Mouse (Mus musculus): ENCODE measurements around the gene Rhag. TPM values are rescaled to one million over a fixed set of nuclear protein-coding genes. Genes with fewer than 3 reads are reported as not detected.

The Rhag gene
- 0.30 TPM in 2 replicates for polyA plus RNA-seq (2015; fragmentation: Nextera tagmentation; extraction: Ambion mirVana)

DNA sequence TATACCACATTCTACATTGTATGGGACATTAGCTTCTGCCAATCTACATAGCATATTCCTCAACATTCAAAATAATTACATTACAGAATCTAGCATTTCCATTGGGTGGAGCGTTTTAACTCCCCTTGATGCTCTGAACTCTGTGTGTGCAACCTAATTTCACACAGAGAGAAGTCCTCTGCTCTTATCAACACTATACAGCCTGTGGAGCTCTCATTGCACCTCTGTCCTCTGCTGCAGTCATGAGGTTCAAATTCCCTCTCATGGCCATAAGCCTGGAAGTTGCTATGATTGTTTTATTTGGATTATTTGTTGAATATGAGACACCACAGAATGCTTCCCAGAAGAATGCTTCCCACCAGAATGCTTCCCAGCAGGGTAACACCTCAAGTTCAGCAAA lies at the start of gene Rhag:
TSS of gene Rhag (plus strand) at position 193 of the 400 bp plus-strand sequence.
- Histone ChIP-seq H3K27me3 (no peaks in the 10 kb centered on the region), H3K27ac (no peak within 1 kb of the TSS), H3K4me2 (replicated peaks) (no peak within 1 kb of the TSS), H3K4me3 (replicated peaks) (no peak within 1 kb of the TSS), H3K9me3 (no peaks in the 10 kb centered on the region), H3K36me3 (no peaks in the 10 kb centered on the region), H3K9ac (replicated peaks) (no peak within 1 kb of the TSS), H3K4me1 (replicated peaks) (no peaks in the 10 kb centered on the region)
- WGBS: 69% methylated on average over 1 of the region's 1 CpGs
- ATAC-seq: no peak

DNA sequence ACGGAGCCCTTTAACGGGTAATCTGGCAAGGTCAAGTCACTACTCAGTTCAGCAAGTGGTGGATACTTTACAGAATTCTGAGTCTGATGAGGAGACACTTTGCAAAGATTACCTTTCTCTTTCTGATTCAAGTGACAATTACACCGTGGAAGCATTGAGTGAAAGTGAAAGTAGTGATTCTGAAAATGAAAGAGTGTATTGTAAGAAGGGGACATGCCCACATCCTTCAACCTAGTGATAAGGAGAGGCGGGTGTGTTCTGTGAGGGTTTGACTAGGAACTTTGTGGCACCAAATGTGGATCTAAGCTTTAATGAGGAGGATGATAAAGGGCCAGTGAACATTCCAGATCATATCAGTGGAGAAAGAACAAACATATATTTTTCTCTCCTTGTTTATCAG lies 47.3 kb upstream of the Rhag start:
- no peak overlapping the region for H3K27ac ChIP-seq
- H3K36me3 ChIP-seq: no peaks in the 10 kb centered on the region
- H3K4me3 ChIP-seq (replicated peaks): no peak overlapping the region
- ATAC-seq: no peak
- H3K4me2 ChIP-seq (replicated peaks): no peak overlapping the region
- no peak overlapping the region for H3K9ac ChIP-seq (replicated peaks)
- H3K4me1 ChIP-seq (replicated peaks): no peaks in the 10 kb centered on the region
- no peaks in the 10 kb centered on the region for H3K9me3 ChIP-seq
- H3K27me3 ChIP-seq: no peaks in the 10 kb centered on the region
- 84% methylated on average over 4 of the region's 4 CpGs for WGBS

DNA sequence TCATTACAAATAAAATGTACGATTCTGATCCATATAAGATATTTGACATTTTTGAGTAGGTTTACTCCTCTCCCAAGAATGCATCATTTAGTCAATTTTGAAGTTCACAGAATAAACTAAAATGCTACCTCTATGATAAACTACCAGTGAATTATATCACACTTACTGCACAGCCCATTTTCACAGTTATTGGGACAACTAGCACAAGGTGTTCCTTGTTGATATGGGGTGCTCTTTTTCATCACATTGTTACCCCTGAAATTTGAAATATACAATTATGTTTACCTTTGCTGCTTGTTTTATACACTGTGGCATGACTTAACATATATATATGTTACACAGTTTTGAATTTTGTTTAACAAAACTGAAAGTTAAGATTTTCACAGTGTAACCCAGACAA lies 43.8 kb upstream of the Rhag start:
- no peak overlapping the region for H3K4me3 ChIP-seq (replicated peaks)
- no peak for ATAC-seq
- H3K27me3 ChIP-seq: no peaks in the 10 kb centered on the region
- no peaks in the 10 kb centered on the region for H3K9me3 ChIP-seq
- H3K9ac ChIP-seq (replicated peaks): no peak overlapping the region
- H3K36me3 ChIP-seq: no peaks in the 10 kb centered on the region
- no peaks in the 10 kb centered on the region for H3K4me1 ChIP-seq (replicated peaks)
- 74% methylated on average over 1 of the region's 1 CpGs for WGBS
- H3K4me2 ChIP-seq (replicated peaks): no peak overlapping the region
- H3K27ac ChIP-seq: no peak overlapping the region

DNA sequence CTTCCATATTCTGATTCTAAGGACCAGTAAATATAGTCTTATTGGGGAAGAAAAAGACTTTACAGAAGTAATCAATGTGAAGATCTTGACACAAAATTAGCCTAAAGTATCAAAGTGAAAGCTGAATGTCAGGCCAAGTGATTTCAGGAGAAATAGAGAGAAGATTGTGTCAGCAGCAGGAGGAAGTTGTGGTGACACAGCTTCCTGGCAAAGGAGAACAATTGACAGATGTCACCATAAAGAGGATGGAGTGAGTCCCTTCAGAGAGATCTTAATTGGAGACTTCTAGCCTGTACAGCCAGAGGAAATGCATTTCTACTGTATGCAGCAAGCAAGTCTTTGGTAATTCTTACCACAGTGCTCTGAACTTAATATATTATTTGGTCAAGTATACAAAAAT lies 21.0 kb upstream of the Rhag start:
- Histone ChIP-seq H3K36me3 (no peaks in the 10 kb centered on the region), H3K9me3 (no peaks in the 10 kb centered on the region), H3K27me3 (no peaks in the 10 kb centered on the region), H3K4me2 (replicated peaks) (no peak overlapping the region), H3K9ac (replicated peaks) (no peak overlapping the region), H3K4me1 (replicated peaks) (no peaks in the 10 kb centered on the region), H3K27ac (no peak overlapping the region), H3K4me3 (replicated peaks) (no peak overlapping the region)
- ATAC-seq: no peak

DNA sequence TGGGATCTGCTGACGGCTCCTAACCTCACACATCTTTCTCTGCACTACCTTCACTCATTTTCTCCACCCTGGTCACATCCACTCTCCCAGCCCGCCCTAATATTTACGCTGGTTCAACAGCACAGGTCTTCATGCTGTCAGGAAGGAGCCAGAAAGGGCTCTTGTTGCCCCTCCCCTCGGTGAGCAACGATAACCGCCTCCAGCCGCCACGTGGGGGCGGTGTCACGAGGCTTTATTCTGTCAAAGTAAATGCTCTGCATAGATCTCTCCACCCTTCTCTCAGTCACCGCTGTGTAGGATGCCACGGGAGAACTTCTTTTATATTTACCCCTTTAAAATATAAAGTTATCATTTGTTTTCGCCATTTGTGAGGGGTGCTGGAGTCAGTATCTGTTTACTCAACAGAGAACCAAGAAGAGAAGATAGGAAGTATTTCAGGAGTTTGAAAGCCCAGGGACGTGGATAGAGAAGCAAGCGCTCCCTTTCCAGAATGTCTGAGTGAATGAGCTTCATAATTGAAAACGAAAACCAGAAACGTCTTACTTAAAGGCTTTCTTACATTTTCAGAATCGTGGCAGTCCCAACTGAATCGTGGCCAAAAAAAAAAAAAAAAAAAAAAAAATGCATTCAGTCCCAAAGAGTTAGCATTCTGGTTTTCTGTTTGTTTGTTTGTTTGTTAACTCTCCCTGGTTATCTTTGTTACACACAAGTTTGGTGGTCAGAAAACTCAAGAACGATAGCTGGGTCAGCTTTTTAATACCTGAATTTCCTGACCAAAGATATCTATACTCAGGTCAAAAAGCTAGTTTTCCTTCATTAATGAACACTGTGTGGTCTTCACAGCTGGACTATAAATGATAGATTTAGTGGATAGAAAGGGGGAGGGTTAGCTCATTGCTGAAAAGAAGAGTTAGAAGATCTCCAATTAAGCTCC lies 16.7 kb upstream of the Rhag start:
- Histone ChIP-seq H3K36me3 (no peaks in the 10 kb centered on the region), H3K4me1 (replicated peaks) (no peaks in the 10 kb centered on the region), H3K9ac (replicated peaks) (no peak overlapping the region), H3K4me3 (replicated peaks) (no peak overlapping the region), H3K4me2 (replicated peaks) (no peak overlapping the region), H3K9me3 (no peaks in the 10 kb centered on the region), H3K27ac (no peak overlapping the region), H3K27me3 (no peaks in the 10 kb centered on the region)
- ATAC-seq: no peak
- WGBS: 64% methylated on average over 20 of the region's 20 CpGs

DNA sequence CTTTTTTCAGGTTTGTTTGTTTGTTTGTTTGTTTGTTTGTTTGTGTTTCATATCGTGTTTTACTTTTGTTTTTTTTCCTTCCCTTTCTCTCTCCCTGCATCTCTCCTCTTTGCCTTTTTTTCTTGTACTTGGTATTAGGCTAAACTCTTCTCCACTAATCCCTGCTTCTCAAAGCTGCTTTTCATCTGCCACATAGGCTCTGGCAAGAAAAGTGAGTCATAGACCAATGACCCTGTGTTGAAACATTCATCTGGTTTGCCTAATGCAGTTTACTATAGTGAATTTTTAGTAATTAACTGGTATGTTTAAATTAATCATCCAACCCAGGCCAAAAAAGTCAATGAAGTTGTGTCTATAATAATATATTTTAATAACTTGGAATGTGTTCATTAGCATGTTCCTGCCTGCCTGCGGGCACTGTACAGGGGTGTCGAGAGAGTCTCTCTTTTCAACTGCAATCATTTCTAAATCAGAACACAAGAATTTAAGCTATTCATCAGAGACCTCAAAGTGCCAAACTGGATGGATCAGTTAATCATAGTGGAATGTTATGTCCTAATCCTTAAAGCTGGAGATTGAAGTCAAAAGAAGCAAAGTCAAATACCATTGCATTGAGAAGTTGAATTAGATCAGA lies 8.1 kb upstream of the Rhag start:
- no peak for ATAC-seq
- Histone ChIP-seq H3K4me2 (replicated peaks) (no peak overlapping the region), H3K4me3 (replicated peaks) (no peak overlapping the region), H3K27ac (no peak overlapping the region), H3K36me3 (no peaks in the 10 kb centered on the region), H3K9me3 (no peaks in the 10 kb centered on the region), H3K9ac (replicated peaks) (no peak overlapping the region), H3K4me1 (replicated peaks) (no peaks in the 10 kb centered on the region), H3K27me3 (no peaks in the 10 kb centered on the region)
- 88% methylated on average over 3 of the region's 3 CpGs for WGBS

DNA sequence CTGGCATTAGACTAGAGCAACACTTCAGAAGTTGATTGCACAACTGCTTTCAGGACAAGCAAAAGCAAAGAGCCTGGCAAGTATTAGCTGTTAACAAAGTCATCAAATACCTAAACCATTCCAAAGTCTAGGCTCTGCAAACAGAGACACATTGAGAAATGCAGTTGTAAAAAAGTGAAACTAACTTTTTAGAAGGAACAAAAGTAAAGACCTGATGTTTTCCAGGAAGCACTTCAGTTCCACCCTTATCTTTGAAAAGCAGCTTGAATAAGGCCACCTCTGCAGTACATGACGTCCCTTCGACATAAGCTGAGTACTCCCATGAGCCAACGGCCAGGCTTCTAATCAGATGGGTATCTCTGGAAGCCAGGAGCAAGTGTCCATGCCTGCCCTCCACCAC lies 4.4 kb upstream of the Rhag start:
- no peak for ATAC-seq
- WGBS: 83% methylated on average over 3 of the region's 3 CpGs

DNA sequence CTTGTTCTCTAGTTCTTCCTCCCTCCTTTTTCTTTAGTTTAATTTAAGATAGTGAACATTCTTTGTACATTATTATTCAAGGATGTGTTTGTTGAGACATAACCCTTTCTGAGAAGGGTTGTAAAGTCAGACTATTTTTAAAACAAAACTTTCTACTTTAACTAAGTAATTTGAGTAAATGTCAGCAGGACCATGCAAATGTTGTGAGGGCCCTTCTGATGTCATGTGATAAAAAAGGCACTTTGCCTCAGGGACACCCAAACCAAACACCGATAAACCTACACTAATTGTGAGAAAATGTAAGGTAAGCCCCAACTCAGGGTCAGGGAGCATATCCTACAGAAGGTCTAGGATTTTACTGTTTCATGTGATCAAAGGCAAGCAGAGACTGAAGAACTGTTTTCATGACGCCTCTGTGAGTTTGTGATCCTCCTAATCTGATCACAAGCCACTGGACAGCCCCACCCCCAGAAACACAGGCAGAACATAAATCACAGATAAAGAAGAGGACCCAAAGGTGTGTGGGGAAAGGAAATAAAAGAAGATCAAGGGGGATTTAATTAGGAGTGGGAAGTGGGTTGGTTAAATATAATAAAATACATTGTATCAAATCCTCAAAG lies 3.9 kb upstream of the Rhag start, which contains the start of gene Crisp2:
TSS of gene Crisp2 (minus strand) at position 51 of the 620 bp plus-strand sequence.
- Histone ChIP-seq H3K27ac (no peak within 1 kb of the TSS), H3K9ac (replicated peaks) (no peak within 1 kb of the TSS), H3K4me3 (replicated peaks) (no peak within 1 kb of the TSS), H3K4me2 (replicated peaks) (no peak within 1 kb of the TSS), H3K4me1 (replicated peaks) (no peaks in the 10 kb centered on the region), H3K9me3 (no peaks in the 10 kb centered on the region), H3K36me3 (no peaks in the 10 kb centered on the region), H3K27me3 (no peaks in the 10 kb centered on the region)
- no peak for ATAC-seq
- 49% methylated on average over 2 of the region's 2 CpGs for WGBS

More for the DNA sequence above, 4.4 kb upstream of the Rhag start:
- Histone ChIP-seq H3K9ac (replicated peaks) (no peak overlapping the region), H3K27ac (no peak overlapping the region), H3K4me1 (replicated peaks) (no peaks in the 10 kb centered on the region), H3K9me3 (no peaks in the 10 kb centered on the region), H3K4me2 (replicated peaks) (no peak overlapping the region), H3K4me3 (replicated peaks) (no peak overlapping the region), H3K27me3 (no peaks in the 10 kb centered on the region), H3K36me3 (no peaks in the 10 kb centered on the region)

DNA sequence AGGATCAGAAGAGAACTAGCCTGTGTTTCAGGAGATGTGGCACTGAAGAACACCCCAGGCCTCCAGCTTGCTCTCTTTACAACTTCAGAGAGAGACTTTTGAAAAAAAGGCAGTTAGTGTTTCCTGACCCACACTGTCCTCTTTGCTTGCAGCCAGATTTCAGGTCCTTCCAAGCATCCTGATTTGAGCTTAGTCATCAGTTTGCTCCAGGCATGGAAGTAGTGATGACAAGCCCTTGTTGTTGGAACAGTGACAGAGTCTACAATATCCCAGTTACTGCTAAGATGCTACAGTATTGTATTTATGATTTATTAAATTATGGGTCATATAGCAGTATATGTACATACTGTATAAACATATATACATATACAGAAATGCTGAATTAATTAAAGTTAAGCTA lies 2.9 kb upstream of the Rhag start:
- no peaks in the 10 kb centered on the region for H3K27me3 ChIP-seq
- H3K9ac ChIP-seq (replicated peaks): no peak overlapping the region
- H3K4me1 ChIP-seq (replicated peaks): no peaks in the 10 kb centered on the region
- no peak overlapping the region for H3K4me2 ChIP-seq (replicated peaks)
- H3K36me3 ChIP-seq: no peaks in the 10 kb centered on the region
- H3K9me3 ChIP-seq: no peaks in the 10 kb centered on the region
- no peak overlapping the region for H3K4me3 ChIP-seq (replicated peaks)
- no peak for ATAC-seq
- no peak overlapping the region for H3K27ac ChIP-seq

DNA sequence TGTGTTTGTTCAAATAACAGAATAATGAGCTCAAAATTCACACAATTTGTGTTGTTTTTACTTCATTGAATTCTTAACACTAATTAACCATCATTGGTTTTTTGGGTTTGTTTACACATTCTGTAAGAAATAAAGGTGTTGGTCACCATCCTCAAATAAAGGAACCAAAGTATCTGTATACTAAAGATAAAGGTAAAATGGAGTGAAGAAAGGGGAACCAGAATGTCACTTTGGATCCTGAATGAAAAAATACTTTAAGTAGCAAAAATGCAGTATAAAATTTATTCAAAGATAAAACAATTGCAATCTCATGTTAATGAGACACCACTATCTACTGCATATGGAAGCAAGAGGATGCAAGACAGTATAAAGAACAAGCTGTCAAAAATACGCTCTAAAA lies 634 bp downstream of the Rhag start:
- Histone ChIP-seq H3K4me2 (replicated peaks) (no peak overlapping the region), H3K9ac (replicated peaks) (no peak overlapping the region), H3K4me1 (replicated peaks) (no peaks in the 10 kb centered on the region), H3K4me3 (replicated peaks) (no peak overlapping the region), H3K36me3 (no peaks in the 10 kb centered on the region), H3K27me3 (no peaks in the 10 kb centered on the region), H3K27ac (no peak overlapping the region), H3K9me3 (no peaks in the 10 kb centered on the region)
- no peak for ATAC-seq
- 93% methylated on average over 1 of the region's 1 CpGs for WGBS

DNA sequence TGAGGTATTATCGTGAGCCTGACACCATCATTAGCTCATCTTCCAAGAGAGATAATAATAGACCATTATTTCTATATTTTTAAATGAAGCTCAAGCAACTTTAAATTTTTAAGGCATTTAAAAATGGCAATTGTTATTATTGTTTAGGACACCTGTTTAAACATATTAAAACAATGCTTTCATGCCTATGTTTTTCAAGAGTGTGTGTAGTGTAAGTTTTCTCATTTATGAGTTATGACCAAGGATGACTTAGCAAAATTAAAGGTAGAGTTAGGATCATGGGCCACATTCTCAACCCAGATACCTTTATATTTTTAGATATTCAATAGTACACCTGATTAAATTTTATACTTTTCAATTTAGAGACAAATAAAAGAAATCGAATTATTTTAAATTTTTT lies 1.3 kb downstream of the Rhag start:
- no peaks in the 10 kb centered on the region for H3K36me3 ChIP-seq
- no peak overlapping the region for H3K9ac ChIP-seq (replicated peaks)
- H3K27ac ChIP-seq: no peak overlapping the region
- H3K4me3 ChIP-seq (replicated peaks): no peak overlapping the region
- no peak overlapping the region for H3K4me2 ChIP-seq (replicated peaks)
- no peak for ATAC-seq
- no peaks in the 10 kb centered on the region for H3K4me1 ChIP-seq (replicated peaks)
- H3K9me3 ChIP-seq: no peaks in the 10 kb centered on the region
- WGBS: 77% methylated on average over 2 of the region's 2 CpGs
- no peaks in the 10 kb centered on the region for H3K27me3 ChIP-seq

DNA sequence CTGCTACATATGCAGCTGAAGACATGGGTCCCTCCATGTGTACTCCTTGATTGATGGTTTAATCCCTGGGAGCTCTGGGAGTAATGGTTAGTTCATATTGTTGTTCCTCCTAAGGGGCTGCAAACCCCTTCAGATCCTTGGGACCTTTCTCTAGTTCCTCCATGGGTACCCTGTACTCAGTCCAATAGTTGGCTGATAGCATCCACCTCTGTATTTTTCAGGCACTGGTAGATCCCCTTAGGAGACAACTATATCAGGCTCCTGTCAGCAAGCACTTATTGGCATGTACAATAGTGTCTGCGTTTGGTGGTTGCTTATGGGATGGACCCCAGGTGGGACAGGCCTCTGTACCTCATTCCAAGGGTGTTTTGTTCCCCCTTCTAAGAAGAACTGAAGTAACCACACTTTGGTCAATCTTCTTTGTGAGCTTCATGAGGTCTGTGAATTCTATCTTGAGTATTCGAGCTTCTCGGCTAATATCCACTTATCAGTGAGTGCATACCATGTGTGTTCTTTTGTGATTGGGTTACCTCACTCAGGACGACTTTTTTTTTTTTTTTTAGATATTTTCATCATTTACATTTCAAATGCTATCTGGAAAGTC lies 6.5 kb downstream of the Rhag start:
- H3K4me2 ChIP-seq (replicated peaks): no peak overlapping the region
- no peaks in the 10 kb centered on the region for H3K27me3 ChIP-seq
- no peaks in the 10 kb centered on the region for H3K9me3 ChIP-seq
- H3K4me3 ChIP-seq (replicated peaks): no peak overlapping the region
- H3K4me1 ChIP-seq (replicated peaks): no peaks in the 10 kb centered on the region
- ATAC-seq: no peak
- H3K9ac ChIP-seq (replicated peaks): no peak overlapping the region
- H3K27ac ChIP-seq: no peak overlapping the region
- 78% methylated on average over 4 of the region's 4 CpGs for WGBS
- H3K36me3 ChIP-seq: no peaks in the 10 kb centered on the region
